Mouse (Mus musculus) stomach, postnatal 0 days (tissue): ENCODE measurements around the gene Ndufs6. TPM values are rescaled to one million over a fixed set of nuclear protein-coding genes. Genes with fewer than 3 reads are reported as not detected.

ENCODE experiments used
- ATAC-seq: fragments of 200-750 bp; cut with Nextera tagmentation; 2 replicates; pipeline ENCODE4 v1.8.0; 2017; ENCODE audit not compliant: low FRiP score, low TSS enrichment
- DNase-seq: peaks from one replicate; pipeline ENCODE4 v3.0.0-alpha.2; 2016; ENCODE audit warnings: low spot score
- H3K27ac ChIP-seq: fragments of 300-500 bp; sonication (generic); replicated peaks from 2 replicates; pipeline ENCODE4 v1.5.1; 2014; ENCODE audit warnings: mild to moderate bottlenecking, control low read depth
- H3K27me3 ChIP-seq: fragments of 300-500 bp; sonication (generic); 2 replicates; pipeline ENCODE4 v1.6.1; 2014; ENCODE audit warnings: low read length; ENCODE audit not compliant: control insufficient read depth, insufficient read depth
- H3K36me3 ChIP-seq: fragments of 300-500 bp; sonication (generic); 2 replicates; pipeline ENCODE4 v1.6.1; 2014; ENCODE audit warnings: low read length, mixed read lengths; ENCODE audit not compliant: control insufficient read depth, insufficient read depth
- H3K4me1 ChIP-seq: fragments of 300-500 bp; sonication (generic); replicated peaks from 2 replicates; pipeline ENCODE4 v1.6.1; 2014; ENCODE audit warnings: antibody characterized with exemption; ENCODE audit not compliant: control insufficient read depth, insufficient read depth
- H3K4me2 ChIP-seq: fragments of 300-500 bp; sonication (generic); replicated peaks from 2 replicates; pipeline ENCODE4 v1.6.1; 2014; ENCODE audit warnings: low read depth, mild to moderate bottlenecking, control low read depth, moderate library complexity
- H3K4me3 ChIP-seq: fragments of 300-500 bp; sonication (generic); 2 replicates; pipeline ENCODE4 v1.5.1; 2014; ENCODE audit warnings: low read depth, low read length, control low read depth
- H3K9ac ChIP-seq: fragments of 300-500 bp; sonication (generic); 2 replicates; pipeline ENCODE4 v1.6.1; 2014; ENCODE audit warnings: mild to moderate bottlenecking, low read length, control low read depth, mixed read lengths
- H3K9me3 ChIP-seq: fragments of 300-500 bp; sonication (generic); 2 replicates; pipeline ENCODE4 v1.6.1; 2016; ENCODE audit warnings: low read length; ENCODE audit not compliant: control insufficient read depth
- CTCF ChIP-seq: IDR thresholded peaks from 2 replicates; pipeline ENCODE4 v1.5.1; 2016; ENCODE audit warnings: antibody characterized with exemption, low read depth, mild to moderate bottlenecking, moderate library complexity
- EP300 ChIP-seq: optimal IDR thresholded peaks from 2 replicates; pipeline ENCODE3; 2016; ENCODE audit warnings: antibody characterized with exemption
- WGBS: fragments of 180-500 bp; shearing (Covaris S2); extraction: QIAGEN DNeasy Blood & Tissue Kit; methylation state at CpG from one replicate; pipeline ENCODE4 v1.1.7; 2014; 5-methylcytosine and 5-hydroxymethylcytosine counted together
- polyA plus RNA-seq: library from polyadenylated mRNA; unstranded; fragments of >200 nt; fragmentation: Nextera tagmentation; extraction: Ambion mirVana; gene quantifications from 2 replicates; pipeline ENCODE4 v1.2.1, GENCODE M21; 2015

Ndufs6 gene
- polyA plus RNA-seq, result 392 and 421 TPM in 2 replicates

DNA sequence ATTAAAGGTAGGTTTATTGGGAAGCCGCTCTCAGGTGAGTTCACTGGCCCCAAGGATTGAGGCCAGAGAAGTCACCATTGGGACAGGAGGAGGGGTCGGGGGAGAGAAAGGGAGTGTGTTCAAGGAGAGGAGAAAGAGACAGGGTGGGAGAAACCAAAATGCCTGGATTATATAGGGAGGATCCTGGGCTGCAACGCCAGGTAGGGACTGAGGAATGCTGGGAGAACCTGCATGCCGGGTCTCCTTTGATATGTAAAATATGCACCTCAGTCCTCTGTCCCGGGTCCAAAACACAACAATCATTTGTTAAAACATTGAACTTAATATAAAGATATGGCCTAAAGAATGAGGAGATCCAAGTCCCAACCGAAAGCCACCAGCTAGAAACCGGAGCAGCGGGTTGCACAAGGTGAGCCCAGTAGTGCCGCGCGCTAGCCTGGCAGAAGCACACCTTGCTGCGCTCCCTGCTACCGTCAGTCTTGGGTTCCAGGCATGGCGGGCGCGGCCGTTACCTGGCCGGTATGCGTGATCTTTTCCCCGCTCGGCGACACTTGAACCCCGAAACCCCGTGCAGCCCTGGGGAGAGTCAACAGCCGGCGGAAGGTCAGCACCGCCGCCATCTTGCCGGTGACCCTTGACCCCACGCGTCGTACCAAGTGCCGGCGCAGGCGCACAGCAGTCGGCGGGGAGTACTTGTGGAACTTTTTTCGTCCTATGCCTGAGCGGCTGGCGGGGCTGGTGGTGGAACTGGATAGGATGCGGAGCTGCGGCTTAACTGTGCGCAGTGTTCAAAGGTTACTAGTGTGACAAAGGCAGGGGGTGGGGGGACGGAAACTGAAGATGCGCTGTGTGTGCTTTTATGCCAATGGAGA lies at the start of gene Ndufs6, which contains the start of gene Mrpl36:
Ndufs6 (minus strand) TSS at position 716 of the 872 bp plus-strand sequence.
Mrpl36 (plus strand) TSS at position 687 of the 872 bp plus-strand sequence.
- Histone ChIP-seq H3K36me3 (peaks cover 2% of the 10 kb centered on the region; the same call in 1 of the 2 replicates), H3K27me3 (no peaks in the 10 kb centered on the region), H3K4me1 (0 out of 2 replicates have a peak, but pooled peaks cover 3% of the 10 kb centered on the region), H3K4me2 (peak within 1 kb of the TSS; percentile 58), H3K4me3 (peak within 1 kb of the TSS; percentile 82), H3K9ac (peak within 1 kb of the TSS; percentile 81), H3K27ac (peak within 1 kb of the TSS; percentile 84), H3K9me3 (no peaks in the 10 kb centered on the region)
- WGBS, result under 1% methylated on average over 45 of the region's 45 CpGs
- peak; percentile 90 for ATAC-seq
- TF ChIP-seq EP300, result no peak
- no peak for TF ChIP-seq CTCF
- peak; percentile 90 for DNase-seq

DNA sequence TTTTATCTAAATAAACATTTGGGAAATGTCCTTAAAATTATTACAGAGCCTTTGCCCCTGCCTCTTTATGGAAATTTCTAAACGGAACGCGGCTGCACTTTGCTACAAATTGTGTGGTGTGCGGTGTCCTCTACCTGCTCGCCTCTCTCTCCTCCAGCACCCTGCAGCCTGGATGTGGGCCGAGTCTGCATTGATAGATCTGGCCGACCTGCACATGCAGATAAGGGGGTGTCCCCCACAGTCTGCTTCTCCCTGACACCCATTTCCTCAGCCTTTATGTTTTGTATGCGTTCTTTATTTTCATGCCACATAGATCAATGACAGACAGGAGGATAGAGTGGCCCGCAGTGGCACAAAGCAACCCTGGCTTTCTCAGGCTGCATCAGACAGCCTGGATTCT lies 49.3 kb upstream of the Ndufs6 start:
- no peak for ATAC-seq
- no peak overlapping the region for H3K4me3 ChIP-seq
- TF ChIP-seq CTCF (no peak), EP300 (no peak)
- no peaks in the 10 kb centered on the region for H3K4me1 ChIP-seq
- no peaks in the 10 kb centered on the region for H3K9me3 ChIP-seq
- no peaks in the 10 kb centered on the region for H3K27me3 ChIP-seq
- H3K4me2 ChIP-seq, result no peak overlapping the region
- H3K36me3 ChIP-seq, result no peaks in the 10 kb centered on the region
- no peak overlapping the region for H3K27ac ChIP-seq
- DNase-seq, result no peak
- 63% methylated on average over 9 of the region's 9 CpGs for WGBS
- H3K9ac ChIP-seq, result no peak overlapping the region

DNA sequence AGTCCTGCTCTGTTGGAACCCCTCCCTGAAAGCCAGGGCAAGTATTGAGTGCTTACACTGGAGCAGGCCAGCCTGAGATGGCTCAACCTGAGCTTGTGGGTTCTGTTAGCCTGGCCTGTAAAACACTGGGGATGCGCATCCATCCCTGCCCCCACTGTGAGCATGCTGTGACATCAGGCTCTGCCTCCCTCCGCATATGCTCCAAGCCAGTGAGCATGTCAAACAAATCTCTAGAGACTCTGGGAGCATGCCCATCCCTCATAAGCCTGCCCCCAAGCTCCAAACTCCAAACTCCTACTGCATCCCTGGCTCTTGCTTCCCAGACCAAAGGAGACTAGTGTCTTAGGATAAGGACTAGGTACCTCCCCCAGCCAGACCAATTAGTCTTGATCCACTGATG lies 46.3 kb upstream of the Ndufs6 start:
- DNase-seq, result no peak
- WGBS, result 78% methylated on average over 2 of the region's 2 CpGs
- H3K4me3 ChIP-seq, result no peak overlapping the region
- ATAC-seq, result 0 out of 2 replicates have a peak, but pooled peaks have one; percentile 29
- H3K27ac ChIP-seq, result no peak overlapping the region
- no peak overlapping the region for H3K9ac ChIP-seq
- no peaks in the 10 kb centered on the region for H3K27me3 ChIP-seq
- no peaks in the 10 kb centered on the region for H3K36me3 ChIP-seq
- H3K4me1 ChIP-seq, result no peaks in the 10 kb centered on the region
- TF ChIP-seq CTCF (no peak), EP300 (no peak)
- no peaks in the 10 kb centered on the region for H3K9me3 ChIP-seq
- no peak overlapping the region for H3K4me2 ChIP-seq

DNA sequence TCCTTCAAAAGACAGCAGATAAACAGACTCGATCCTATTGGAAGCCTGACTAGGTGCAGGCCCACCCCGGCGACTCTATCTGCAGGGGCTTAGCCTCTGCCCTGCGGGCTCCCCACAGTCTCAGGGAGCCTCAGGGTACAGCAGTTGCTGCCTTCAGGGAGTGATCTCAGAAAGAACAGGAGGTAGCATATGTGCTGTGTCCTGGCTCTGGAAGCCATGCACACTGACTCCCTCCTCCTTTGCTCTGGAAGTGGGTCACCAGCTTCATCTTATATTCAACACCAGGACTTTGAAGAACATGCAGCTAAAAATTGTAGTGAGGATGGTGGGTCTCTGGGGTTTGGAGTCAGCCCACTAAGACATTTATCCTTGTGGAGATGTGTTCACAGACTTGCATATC lies 45.0 kb upstream of the Ndufs6 start:
- H3K4me1 ChIP-seq, result no peaks in the 10 kb centered on the region
- WGBS, result 73% methylated on average over 4 of the region's 4 CpGs
- H3K9ac ChIP-seq, result no peak overlapping the region
- ATAC-seq (no peak), DNase-seq (no peak)
- no peak overlapping the region for H3K4me3 ChIP-seq
- no peak overlapping the region for H3K4me2 ChIP-seq
- H3K27me3 ChIP-seq, result no peaks in the 10 kb centered on the region
- no peak for TF ChIP-seq CTCF
- TF ChIP-seq EP300, result no peak
- no peaks in the 10 kb centered on the region for H3K9me3 ChIP-seq
- H3K36me3 ChIP-seq, result no peaks in the 10 kb centered on the region
- H3K27ac ChIP-seq, result no peak overlapping the region

DNA sequence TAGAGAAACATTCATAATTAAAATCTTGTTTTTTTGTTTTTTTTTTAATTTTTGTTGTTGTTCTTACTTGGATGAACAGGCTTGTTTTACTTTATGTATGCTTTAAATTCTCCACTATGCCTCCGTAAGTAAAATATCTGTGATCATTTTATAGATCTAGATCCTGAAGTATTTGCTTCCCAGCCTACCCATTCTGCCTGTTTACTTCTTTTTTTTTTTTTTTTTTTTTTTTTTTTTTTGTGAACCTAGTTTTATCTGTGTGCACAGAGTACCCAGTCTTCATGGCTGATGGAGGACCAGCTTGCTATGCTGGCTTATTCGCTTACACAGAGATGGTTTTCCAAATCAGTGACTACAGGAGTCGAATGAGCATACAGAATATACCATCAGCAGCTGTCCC lies 28.8 kb upstream of the Ndufs6 start:
- Histone ChIP-seq H3K4me2 (no peak overlapping the region), H3K9ac (no peak overlapping the region), H3K9me3 (no peaks in the 10 kb centered on the region), H3K4me1 (no peaks in the 10 kb centered on the region), H3K4me3 (no peak overlapping the region), H3K36me3 (no peaks in the 10 kb centered on the region), H3K27me3 (no peaks in the 10 kb centered on the region), H3K27ac (no peak overlapping the region)
- 89% methylated on average over 3 of the region's 3 CpGs for WGBS
- DNase-seq (no peak), ATAC-seq (no peak)
- TF ChIP-seq EP300 (no peak), CTCF (no peak)

DNA sequence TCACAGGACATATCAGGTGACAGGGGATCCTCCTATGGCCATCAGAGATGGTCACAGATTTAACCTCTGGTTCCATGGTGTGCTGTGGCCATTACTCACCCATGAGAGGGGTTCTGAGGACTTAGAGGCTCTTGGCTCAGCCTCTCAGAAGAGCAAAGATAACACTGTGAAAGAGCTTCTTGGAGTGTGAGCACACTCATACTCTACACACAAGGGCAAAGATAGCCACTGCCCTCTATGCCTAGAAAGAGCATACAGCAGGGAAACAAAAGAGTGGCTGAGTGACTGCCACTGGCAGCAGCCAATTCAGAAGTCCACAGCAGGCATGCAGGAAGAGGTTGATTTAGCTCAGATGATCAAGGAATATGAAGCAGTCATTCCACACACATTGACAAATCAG lies 24.1 kb upstream of the Ndufs6 start:
- Histone ChIP-seq H3K9ac (no peak overlapping the region), H3K27me3 (no peaks in the 10 kb centered on the region), H3K9me3 (no peaks in the 10 kb centered on the region), H3K4me3 (no peak overlapping the region), H3K4me1 (no peaks in the 10 kb centered on the region), H3K27ac (no peak overlapping the region), H3K4me2 (no peak overlapping the region), H3K36me3 (no peaks in the 10 kb centered on the region)
- TF ChIP-seq CTCF, result 0 out of 2 replicates have a peak, but pooled peaks have one; percentile 23
- no peak for TF ChIP-seq EP300
- ATAC-seq, result no peak
- no peak for DNase-seq
